Mouse (Mus musculus): ENCODE measurements around the gene Crybg3. TPM values are rescaled to one million over a fixed set of nuclear protein-coding genes. Genes with fewer than 3 reads are reported as not detected.

Gene Crybg3
- polyA plus RNA-seq, 1 experiment, result 5.7 TPM

DNA sequence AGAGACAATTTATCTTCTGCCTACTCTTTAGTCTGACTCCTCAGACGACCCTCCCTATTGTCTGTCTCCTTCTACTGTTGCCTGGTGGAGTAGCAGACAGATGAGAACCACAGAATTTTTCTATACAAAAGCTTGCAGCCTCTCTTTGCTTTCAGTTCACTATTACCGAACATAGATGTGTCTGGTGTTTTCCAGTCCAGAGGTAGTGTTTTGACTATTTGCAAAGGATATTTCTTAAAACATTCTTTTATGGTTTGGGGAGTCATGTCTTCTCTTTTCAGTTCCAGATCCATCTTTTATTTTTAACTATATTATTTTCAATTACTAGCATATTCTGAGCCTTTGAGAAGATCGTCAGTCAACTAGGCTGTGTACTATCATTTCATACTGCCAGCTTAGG lies 14.9 kb upstream of the Crybg3 start:
- no peak for DNase-seq
- Histone ChIP-seq H3K27ac (ENCODE audit: insufficient read depth, low read length) (no peak overlapping the region), H3K4me3 (replicated peaks; ENCODE audit: insufficient read depth, low read depth, low read length) (no peak overlapping the region), H3K4me1 (ENCODE audit: control insufficient read depth, insufficient read depth, low read length) (no peaks in the 10 kb centered on the region), H3K27me3 (ENCODE audit: control insufficient read depth, insufficient read depth, low read length) (no peaks in the 10 kb centered on the region)
- TF ChIP-seq POLR2A (IDR thresholded peaks at IDR 0.05; ENCODE audit: borderline replicate concordance, insufficient read depth, low read length), result no peak
- no peak for TF ChIP-seq CTCF (IDR thresholded peaks at IDR 0.05; ENCODE audit: borderline replicate concordance, insufficient read depth, low read depth, low read length)
- 85% methylated on average over 3 of the region's 3 CpGs for WGBS

DNA sequence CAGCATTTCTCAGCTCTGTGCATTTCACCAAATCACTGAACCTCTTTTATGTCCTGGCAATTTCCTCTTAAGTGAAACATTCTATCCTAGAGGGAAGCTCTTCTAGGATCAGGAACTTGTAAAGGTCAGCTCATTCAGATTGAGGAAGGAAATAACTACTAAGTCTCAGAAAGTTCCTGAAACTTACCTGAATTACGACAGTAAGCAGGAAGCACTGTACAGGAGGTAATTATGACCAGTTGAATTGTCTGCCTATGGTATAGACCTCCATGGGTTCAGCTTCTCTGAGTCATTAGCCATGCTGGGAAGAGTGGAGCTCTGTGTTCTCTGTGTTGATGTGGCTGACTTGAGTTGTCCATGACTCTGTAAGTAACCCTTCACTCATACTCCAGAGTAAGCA lies 10.0 kb upstream of the Crybg3 start:
- no peaks in the 10 kb centered on the region for H3K4me1 ChIP-seq (ENCODE audit: control insufficient read depth, insufficient read depth, low read length)
- WGBS, result 92% methylated on average over 1 of the region's 1 CpGs
- H3K27me3 ChIP-seq (ENCODE audit: control insufficient read depth, insufficient read depth, low read length), result no peaks in the 10 kb centered on the region
- no peak for DNase-seq
- no peak for TF ChIP-seq POLR2A (IDR thresholded peaks at IDR 0.05; ENCODE audit: borderline replicate concordance, insufficient read depth, low read length)
- TF ChIP-seq CTCF (IDR thresholded peaks at IDR 0.05; ENCODE audit: borderline replicate concordance, insufficient read depth, low read depth, low read length), result no peak
- no peak overlapping the region for H3K27ac ChIP-seq (ENCODE audit: insufficient read depth, low read length)
- no peak overlapping the region for H3K4me3 ChIP-seq (replicated peaks; ENCODE audit: insufficient read depth, low read depth, low read length)

DNA sequence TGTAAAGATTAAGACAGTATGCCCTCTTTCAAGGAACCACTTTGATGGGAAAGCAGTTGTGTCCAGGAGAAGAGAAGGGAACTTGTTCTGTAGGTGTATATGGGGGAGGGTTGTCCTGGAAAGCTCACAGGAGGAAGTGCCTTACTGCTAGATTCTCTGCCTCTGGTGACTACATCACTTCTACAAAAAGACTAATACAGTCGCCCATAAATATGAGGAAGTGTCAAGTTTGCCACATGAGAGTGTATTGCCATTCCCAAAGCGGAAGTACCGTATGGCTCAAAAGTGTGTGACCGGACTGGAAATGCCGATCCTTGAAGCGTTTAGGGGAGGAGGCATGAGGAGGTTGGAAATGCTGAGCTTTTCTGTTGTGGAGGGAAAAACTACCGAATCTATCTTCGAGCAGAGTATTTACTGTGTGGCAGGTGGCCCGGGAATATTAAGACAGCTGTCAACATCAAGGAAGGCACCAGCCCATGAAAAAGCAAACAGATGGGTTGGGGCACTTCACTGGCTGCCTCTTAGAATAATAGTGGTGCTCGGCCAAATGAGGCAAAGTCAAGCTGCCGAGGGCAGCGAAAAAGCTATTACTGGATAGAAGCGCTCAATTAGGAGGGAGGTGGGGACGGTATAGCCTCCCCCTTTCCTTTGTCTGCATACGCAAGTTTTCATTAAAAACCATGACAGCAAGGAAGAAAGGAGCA lies 3.5 kb upstream of the Crybg3 start:
- no peak overlapping the region for H3K27ac ChIP-seq (ENCODE audit: insufficient read depth, low read length)
- no peaks in the 10 kb centered on the region for H3K4me1 ChIP-seq (ENCODE audit: control insufficient read depth, insufficient read depth, low read length)
- TF ChIP-seq CTCF (IDR thresholded peaks at IDR 0.05; ENCODE audit: borderline replicate concordance, insufficient read depth, low read depth, low read length) (no peak), POLR2A (IDR thresholded peaks at IDR 0.05; ENCODE audit: borderline replicate concordance, insufficient read depth, low read length) (no peak)
- no peak for DNase-seq
- no peak overlapping the region for H3K4me3 ChIP-seq (replicated peaks; ENCODE audit: insufficient read depth, low read depth, low read length)
- WGBS, result 6% methylated on average over 15 of the region's 15 CpGs
- H3K27me3 ChIP-seq (ENCODE audit: control insufficient read depth, insufficient read depth, low read length), result no peaks in the 10 kb centered on the region

DNA sequence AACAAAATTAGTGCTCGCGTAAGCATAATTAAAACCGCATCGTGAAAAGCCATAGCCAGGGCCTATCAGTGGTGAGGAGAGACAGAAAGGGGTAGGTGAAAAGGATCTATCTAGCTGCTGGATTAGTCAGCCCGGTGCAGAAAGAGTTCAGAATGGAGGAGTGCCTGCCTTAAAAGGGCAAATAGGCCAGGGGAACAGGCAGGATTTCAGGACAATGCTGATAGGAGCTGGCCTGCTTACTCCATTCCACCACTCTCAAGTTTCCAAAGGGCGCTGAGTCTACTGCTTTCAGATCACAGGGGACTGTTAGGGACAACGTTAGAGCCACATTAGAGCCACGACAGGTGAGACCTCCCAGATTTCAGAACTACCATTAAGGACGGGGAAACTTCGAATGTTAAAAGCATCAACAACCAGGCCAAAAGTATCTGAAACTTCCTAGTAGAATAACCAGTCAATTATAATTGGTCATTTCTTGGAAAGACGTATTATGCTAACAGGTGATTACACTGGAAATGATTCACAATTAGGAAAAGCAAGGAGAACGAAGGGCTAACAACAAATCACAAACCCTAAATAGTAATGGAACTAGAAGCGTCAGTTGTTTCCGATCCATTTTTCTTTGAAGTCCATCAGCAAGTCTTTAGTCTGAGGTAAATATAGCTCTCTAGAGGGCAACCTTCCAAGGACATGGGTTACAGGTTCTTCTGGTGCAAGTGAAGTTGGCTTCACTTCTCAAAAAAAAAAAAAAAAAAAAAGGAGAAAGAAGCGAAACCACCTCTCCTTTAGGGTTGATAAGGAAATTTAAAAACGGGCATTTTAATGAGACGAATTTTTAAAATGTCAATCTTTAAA lies 1.1 kb downstream of the Crybg3 start:
- Histone ChIP-seq H3K27ac (ENCODE audit: insufficient read depth, low read length) (no peak overlapping the region; the same call in 1 of the 2 replicates), H3K27me3 (ENCODE audit: control insufficient read depth, insufficient read depth, low read length) (no peaks in the 10 kb centered on the region), H3K4me1 (ENCODE audit: control insufficient read depth, insufficient read depth, low read length) (no peaks in the 10 kb centered on the region), H3K4me3 (replicated peaks; ENCODE audit: insufficient read depth, low read depth, low read length) (no peak overlapping the region)
- WGBS, result 40% methylated on average over 17 of the region's 17 CpGs
- TF ChIP-seq POLR2A (IDR thresholded peaks at IDR 0.05; ENCODE audit: borderline replicate concordance, insufficient read depth, low read length) (no peak), CTCF (IDR thresholded peaks at IDR 0.05; ENCODE audit: borderline replicate concordance, insufficient read depth, low read depth, low read length) (no peak)
- DNase-seq, result no peak

DNA sequence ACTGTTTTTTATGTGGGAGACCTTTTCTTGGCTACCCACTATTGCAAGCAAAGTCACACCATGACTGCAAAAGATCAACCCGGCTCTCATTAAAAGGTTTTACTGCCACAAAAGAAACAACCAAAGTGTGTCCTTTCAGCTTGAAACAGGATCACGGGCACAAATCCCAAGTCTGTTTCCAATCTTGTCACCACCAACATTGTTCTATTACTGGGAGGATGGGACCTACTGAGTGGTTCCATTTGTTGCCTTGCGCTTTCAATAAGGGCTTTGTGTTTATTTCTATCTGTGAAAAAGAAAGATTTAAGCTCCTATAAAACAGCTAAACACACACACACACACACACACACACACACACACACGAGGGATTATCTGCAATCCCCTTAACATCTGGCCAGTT lies 1.8 kb downstream of the Crybg3 start:
- TF ChIP-seq POLR2A (IDR thresholded peaks at IDR 0.05; ENCODE audit: borderline replicate concordance, insufficient read depth, low read length) (no peak), CTCF (IDR thresholded peaks at IDR 0.05; ENCODE audit: borderline replicate concordance, insufficient read depth, low read depth, low read length) (no peak)
- no peak for DNase-seq
- 62% methylated on average over 4 of the region's 4 CpGs for WGBS
- H3K4me1 ChIP-seq (ENCODE audit: control insufficient read depth, insufficient read depth, low read length), result no peaks in the 10 kb centered on the region
- no peak overlapping the region for H3K4me3 ChIP-seq (replicated peaks; ENCODE audit: insufficient read depth, low read depth, low read length)
- no peaks in the 10 kb centered on the region for H3K27me3 ChIP-seq (ENCODE audit: control insufficient read depth, insufficient read depth, low read length)
- H3K27ac ChIP-seq (ENCODE audit: insufficient read depth, low read length), result no peak overlapping the region; the same call in 1 of the 2 replicates

DNA sequence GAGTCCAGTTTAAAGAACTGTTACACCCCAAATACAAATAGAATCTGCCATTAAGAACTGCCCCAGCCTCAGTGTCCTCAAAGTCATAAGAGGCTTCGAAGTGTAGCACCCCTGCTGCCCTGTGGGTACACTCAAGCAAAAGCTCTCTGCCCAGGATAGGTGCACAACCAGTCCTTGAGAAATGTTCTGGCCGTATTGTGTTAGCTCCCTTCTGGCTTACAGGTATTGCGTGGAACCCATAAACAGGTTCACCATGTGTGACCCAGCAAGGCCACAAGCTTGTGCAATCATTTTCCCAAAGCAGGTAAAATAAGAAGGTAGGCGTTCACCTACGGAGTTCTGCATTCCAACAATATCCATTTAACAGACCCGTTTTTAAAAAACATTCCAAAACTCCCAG lies 3.5 kb downstream of the Crybg3 start:
- no peak for TF ChIP-seq POLR2A (IDR thresholded peaks at IDR 0.05; ENCODE audit: borderline replicate concordance, insufficient read depth, low read length)
- TF ChIP-seq CTCF (IDR thresholded peaks at IDR 0.05; ENCODE audit: borderline replicate concordance, insufficient read depth, low read depth, low read length), result no peak
- Histone ChIP-seq H3K4me1 (ENCODE audit: control insufficient read depth, insufficient read depth, low read length) (no peaks in the 10 kb centered on the region), H3K27me3 (ENCODE audit: control insufficient read depth, insufficient read depth, low read length) (no peaks in the 10 kb centered on the region), H3K4me3 (replicated peaks; ENCODE audit: insufficient read depth, low read depth, low read length) (no peak overlapping the region), H3K27ac (ENCODE audit: insufficient read depth, low read length) (no peak overlapping the region)
- no peak for DNase-seq
- WGBS, result 97% methylated on average over 6 of the region's 6 CpGs

DNA sequence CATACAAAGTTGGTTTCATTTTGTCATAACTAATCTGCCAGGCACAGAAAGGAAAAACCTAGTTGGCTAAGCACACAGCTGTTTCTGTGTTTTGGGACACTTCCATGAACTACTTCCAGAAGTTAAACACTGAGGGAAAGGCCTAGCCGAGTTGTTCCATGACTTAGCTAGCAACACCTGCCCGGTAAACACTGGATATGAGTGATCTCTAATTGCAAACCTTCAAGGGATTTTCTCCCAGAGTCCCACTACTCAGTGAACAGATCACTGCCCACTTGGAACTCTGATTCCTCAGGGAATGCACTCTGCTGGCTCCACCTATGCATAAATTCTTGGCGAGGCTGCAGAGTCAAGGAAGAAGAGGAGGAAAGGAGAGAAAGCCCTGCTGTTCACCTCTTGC lies 6.1 kb downstream of the Crybg3 start:
- DNase-seq, result no peak
- TF ChIP-seq POLR2A (IDR thresholded peaks at IDR 0.05; ENCODE audit: borderline replicate concordance, insufficient read depth, low read length), result no peak
- TF ChIP-seq CTCF (IDR thresholded peaks at IDR 0.05; ENCODE audit: borderline replicate concordance, insufficient read depth, low read depth, low read length), result no peak
- H3K27me3 ChIP-seq (ENCODE audit: control insufficient read depth, insufficient read depth, low read length), result no peaks in the 10 kb centered on the region
- 38% methylated on average over 3 of the region's 3 CpGs for WGBS
- H3K27ac ChIP-seq (ENCODE audit: insufficient read depth, low read length), result no peak overlapping the region
- H3K4me1 ChIP-seq (ENCODE audit: control insufficient read depth, insufficient read depth, low read length), result no peaks in the 10 kb centered on the region
- H3K4me3 ChIP-seq (replicated peaks; ENCODE audit: insufficient read depth, low read depth, low read length), result no peak overlapping the region

DNA sequence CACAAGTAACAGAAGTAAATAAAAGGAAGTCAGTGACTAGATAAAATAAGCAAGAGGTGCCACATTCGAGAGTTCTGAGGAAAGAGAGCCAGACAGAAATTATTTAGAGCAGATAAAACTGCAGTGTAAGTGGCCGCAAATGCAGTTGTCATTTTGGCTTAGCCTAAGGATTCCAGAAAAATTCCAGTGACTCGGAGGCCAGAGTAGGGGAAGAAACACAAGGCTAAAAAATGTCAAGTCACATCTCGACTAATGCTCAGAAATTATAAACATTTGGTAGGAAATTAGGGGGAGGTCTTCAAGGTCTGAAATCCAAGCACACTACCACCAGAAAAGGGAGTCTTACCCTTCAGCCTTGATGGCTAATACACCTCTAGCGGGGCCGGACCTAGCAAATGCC lies 10.0 kb downstream of the Crybg3 start:
- no peak for TF ChIP-seq POLR2A (IDR thresholded peaks at IDR 0.05; ENCODE audit: borderline replicate concordance, insufficient read depth, low read length)
- no peak for TF ChIP-seq CTCF (IDR thresholded peaks at IDR 0.05; ENCODE audit: borderline replicate concordance, insufficient read depth, low read depth, low read length)
- WGBS, result 76% methylated on average over 6 of the region's 6 CpGs
- no peaks in the 10 kb centered on the region for H3K4me1 ChIP-seq (ENCODE audit: control insufficient read depth, insufficient read depth, low read length)

More for the DNA sequence above, 10.0 kb downstream of the Crybg3 start:
- DNase-seq, result no peak
- H3K27ac ChIP-seq (ENCODE audit: insufficient read depth, low read length), result no peak overlapping the region
- no peaks in the 10 kb centered on the region for H3K27me3 ChIP-seq (ENCODE audit: control insufficient read depth, insufficient read depth, low read length)
- H3K4me3 ChIP-seq (replicated peaks; ENCODE audit: insufficient read depth, low read depth, low read length), result no peak overlapping the region

All from cerebellum, adult 2 months (tissue).